Mouse (Mus musculus): ENCODE measurements at regions not wholly inside any gene's neighbourhood (a gene's known extent, or its start where the extent isn't known, plus 50 kb on each side); places are given as distances from the start of the nearest gene placed in this dataset.

GRCm38 (mm10) chr1:141149899-141150298 lies 903.9 kb downstream of the Kcnt2 start:
- no peak for TF ChIP-seq MAFK (IDR thresholded peaks at IDR 0.05; ENCODE audit: insufficient read depth, low read depth, low read length)
- no peak for TF ChIP-seq CHD2 (IDR thresholded peaks at IDR 0.05; ENCODE audit: low read depth, low read length)
